Mouse (Mus musculus) mouse trophoblast stem cell (cell line): Measurements from ENCODE around the gene Numb.
"Not testable (repeated sequence)": the region's sequence is repeated elsewhere in the genome, so short reads cannot be mapped to it uniquely, and the experiment has no call there.

Experiments
- in situ Hi-C, 2 experiments: fragments of 300-500 bp; cut with MseI, MboI; formaldehyde crosslinking; loops; 2 replicates in 1 of 2; 3 replicates in 1 of 2; pipeline ENCODE4 v1.15.1; 2025

Gene Numb

GRCm38 (mm10) chr12:83922724-83923485 lies 1.2 kb upstream of the Numb start:
- in situ Hi-C loops, result no loop called here

GRCm38 (mm10) chr12:83920721-83921441 lies 853 bp downstream of the Numb start:
- in situ Hi-C loops, result no loop called here

GRCm38 (mm10) chr12:83916884-83917283 lies 4.8 kb downstream of the Numb start:
- in situ Hi-C loops, result no loop called here

GRCm38 (mm10) chr12:83914797-83915196 lies 6.9 kb downstream of the Numb start:
- in situ Hi-C loops, result no loop called here

DNA sequence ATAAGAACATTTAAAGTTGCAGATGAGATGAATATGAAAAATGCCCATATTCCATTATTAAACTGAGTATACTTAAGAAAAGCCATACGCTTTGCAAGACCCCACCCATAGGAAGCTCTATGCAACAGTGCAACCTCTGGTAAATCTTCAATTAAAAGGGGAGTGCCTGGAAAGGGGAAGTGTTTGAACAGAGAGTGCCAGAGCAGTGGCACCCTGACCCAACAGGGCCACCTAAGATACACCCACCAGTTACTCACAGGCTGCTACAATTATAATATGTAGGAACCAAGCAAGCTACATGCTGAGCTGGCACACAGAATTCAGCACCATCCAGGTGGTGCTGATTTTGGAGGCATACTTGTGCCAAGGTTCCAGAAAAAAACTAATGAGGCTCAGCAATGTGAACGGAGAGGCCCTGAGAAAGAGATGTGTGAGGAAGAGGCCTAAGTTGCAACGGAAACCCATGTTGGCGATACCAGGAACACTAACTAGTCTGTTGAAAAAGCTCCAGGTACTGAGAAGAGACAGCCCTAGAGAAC lies 7.5 kb downstream of the Numb start:
- in situ Hi-C loops, result no loop called here

DNA sequence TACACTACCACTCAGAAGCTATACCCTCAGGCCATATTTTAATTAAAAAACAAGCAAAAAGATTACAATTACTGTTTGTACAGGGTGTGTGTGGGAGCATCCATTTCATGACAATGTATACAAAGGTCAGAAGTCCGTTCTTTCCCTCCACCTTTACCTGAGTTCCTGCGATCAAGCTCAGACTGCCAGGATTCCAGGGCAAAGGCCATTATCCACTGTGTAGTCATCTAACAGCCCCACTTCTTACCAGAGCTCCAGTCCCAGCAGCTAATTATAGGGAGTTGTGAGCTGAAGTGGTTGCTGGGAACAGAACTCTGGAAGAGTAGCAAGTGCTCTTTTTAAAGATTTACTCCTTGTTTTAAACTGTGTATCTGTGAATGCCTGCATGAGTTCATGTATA lies 11.3 kb downstream of the Numb start:
- in situ Hi-C loops, result no loop called here

GRCm38 (mm10) chr12:83892926-83893325 lies 28.8 kb downstream of the Numb start:
- in situ Hi-C loops, result no loop called here

GRCm38 (mm10) chr12:83891278-83891677 lies 30.5 kb downstream of the Numb start:
- in situ Hi-C loops, result no loop called here

DNA sequence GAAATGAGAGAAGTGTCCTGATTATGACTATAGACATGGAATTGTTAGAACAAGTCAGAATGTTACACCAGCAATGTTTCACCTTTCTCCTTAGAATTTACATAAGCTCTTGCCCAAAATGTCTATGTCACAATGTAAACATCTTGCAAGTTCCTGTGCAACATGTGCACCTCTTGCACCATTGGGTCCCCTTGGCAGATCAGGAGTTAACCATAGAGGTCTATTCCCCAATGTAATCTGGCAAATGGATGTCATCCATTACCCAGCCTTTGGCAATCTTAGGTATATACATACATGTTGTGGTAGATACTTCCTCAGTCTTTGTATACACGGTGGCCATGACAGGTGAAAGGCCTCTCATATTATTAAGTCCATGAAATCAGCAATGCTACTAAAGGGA lies 32.6 kb downstream of the Numb start:
- in situ Hi-C loops, result no loop called here

DNA sequence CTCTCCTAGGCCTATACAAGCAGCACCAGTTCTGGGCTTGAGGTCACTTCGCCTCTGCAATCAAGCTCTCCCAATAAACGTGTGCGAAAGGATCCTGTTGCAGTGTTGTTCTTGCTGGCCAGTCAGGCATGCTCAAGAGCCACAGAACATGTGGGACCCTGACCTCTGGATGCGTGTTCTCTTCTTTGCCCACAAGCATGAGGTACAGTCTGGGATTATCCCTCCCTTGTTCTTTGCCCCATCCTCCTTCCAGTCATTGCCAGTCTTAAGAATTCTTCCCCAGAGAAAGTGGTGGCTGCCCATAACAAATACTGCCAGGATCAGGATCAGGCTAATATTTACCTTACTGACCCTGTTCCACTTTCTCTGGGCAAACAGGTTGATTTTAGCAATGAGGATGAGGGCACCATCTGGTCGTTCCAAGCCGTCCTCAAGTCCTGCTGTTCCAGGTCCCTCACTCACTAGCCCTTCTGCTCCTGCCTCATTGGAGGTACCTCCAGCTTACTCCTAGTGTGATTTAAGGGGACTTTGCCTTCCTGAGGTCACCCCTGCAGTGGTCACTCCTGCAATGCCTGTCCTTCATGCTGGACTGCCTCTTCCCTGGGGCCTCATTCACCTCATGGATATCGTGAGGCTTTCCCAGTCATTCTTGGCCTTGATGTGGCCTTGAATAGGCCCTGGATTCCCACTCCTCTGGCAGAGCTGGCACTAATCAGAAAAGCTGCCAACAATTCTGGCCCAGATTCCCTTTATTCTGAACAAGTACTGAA lies 36.0 kb downstream of the Numb start:
- in situ Hi-C loops, result no loop called here

DNA sequence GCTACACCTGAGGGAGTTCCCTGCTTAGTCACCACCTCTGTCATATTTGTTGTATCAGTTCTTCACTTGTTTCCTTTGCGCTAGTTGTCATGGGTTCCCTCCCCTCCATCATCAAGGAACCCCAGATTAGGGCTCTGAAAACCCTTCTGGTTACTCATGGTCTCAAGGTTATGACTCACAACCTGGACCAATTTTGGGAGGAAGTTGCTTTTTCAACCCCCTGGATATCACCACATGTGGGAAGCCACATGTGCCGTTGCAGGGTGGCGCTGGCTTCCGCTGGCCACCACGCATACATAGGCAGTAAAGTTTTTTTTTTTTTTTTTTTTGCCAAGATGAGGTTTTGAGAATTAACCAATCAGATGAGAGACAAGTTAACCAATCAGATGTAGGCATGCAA lies 36.7 kb downstream of the Numb start:
- in situ Hi-C loops, result not testable (repeated sequence)

- in situ Hi-C loops, result no loop called here
These were observed 39.2 kb downstream of the Numb start for GRCm38 (mm10) chr12:83882503-83882902.

DNA sequence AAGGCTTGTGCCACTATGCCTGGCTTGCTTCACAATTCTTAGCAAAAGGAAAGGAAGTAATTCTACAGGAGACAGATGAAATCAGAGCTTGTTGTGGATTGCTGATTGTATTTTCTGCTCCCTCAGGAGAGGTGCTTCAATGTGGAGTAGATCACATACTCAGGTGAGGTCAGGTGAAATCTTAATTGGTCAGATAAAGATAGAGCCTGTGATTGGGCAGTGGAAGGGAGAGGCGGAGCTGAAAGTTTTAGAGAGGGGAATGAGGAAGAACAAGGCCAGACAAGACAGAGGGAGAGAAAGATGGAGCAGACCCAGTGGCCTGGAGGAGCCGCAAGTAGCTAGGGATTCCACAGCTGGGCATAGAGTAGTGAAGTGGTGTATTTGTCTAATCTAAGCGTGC lies 39.6 kb downstream of the Numb start:
- in situ Hi-C loops, result no loop called here

GRCm38 (mm10) chr12:83880913-83881312 lies 40.8 kb downstream of the Numb start:
- in situ Hi-C loops, result no loop called here

DNA sequence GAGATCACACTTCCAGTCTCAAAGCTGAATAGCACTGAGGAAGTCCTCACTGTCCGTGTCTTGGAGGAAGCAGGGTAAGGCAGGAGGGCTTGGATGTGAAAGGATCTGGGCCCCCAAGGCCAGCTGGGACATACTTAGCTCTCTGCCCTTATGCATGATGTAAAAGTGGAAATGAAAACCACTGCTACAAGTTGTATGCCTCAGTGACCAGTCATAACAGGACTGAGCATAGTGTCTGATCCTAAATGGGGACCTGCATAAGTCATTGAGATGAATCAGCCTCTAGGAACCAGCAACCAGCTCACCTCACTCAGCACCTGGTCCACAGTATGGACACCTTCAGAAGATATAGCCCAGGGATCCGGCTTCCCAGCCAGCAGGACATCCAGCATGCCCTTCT lies 46.6 kb downstream of the Numb start:
- in situ Hi-C loops, result no loop called here

DNA sequence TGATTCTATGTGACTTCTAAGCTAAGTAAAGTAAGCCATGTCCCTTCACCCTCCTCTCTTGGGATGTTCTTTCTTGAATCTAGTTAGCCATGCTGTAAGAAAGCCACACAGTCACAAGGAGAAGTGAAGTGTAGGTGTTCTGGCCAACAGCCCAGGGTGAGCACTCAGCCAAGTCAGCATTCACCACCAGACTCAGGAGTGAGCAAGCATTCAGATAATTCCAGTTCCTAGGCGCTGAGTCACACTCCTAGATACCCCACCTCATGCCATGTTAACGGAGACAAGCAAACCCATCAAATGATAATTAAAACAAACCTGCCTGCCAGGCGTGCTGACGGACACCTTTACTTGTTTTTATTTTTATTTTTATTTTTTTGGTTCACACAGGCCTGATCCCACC lies 47.1 kb downstream of the Numb start:
- in situ Hi-C loops, result no loop called here

DNA sequence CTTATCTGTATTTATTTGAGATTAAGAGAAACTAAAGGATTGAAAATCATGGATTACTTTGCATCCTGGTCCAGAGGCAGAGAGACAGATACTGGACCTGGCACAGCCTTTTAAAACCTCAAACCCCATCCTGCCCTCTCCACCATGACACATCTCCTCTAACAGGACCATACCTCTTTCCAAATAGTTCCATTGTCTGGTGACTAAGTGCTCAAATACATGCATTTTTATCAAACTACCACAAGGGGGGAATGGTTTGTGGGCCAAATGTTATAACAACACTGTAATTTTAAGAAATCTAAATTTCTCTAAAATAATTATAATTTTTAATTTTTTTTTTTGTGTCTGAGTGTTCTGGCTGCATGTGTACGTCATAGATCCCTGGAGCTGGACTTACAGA lies 57.2 kb downstream of the Numb start:
- in situ Hi-C loops, result no loop called here

DNA sequence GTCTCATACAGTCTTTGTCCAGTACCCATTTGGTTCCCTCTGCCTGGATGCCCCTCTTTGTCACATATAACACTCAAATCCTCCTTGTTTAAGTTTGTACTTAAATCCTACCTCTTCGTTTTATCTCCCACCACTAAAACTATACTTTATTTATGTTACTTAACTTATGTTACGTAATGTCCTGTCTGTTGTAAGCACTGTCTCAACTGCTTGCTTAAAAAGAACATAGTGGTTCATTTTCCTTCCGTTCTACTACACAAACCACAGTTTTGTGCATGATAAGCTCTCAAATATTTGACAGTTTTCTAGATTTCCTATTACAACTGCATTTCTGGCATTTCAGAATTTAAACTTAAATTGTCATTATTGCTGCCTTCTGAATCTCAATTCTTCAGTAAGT lies 59.9 kb downstream of the Numb start:
- in situ Hi-C loops, result no loop called here

DNA sequence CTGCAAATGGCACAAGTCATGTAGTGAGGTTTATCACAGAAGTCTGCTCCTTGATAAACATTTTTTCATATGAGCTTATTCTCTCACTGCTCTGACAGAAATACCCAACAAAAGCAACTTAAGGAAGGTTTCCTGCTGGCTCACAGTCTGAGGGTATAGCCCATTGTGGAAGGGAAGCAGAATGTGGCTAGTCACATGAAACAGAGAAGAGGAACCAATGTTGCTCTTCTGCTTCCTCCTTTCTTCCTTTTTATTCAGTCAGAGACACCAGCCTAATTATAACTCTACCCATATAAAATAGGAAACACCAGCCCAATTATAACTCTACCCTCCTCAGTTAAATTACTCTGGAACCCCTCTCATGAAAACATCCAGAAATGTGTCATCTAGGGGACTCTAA lies 61.0 kb downstream of the Numb start:
- in situ Hi-C loops, result no loop called here

- in situ Hi-C loops, result no loop called here
These were observed 63.7 kb downstream of the Numb start for GRCm38 (mm10) chr12:83858052-83858451.

GRCm38 (mm10) chr12:83855211-83855610 lies 66.5 kb downstream of the Numb start:
- in situ Hi-C loops, result no loop called here

GRCm38 (mm10) chr12:83854281-83854680 lies 67.5 kb downstream of the Numb start:
- in situ Hi-C loops, result no loop called here
